Mouse (Mus musculus): ENCODE data around the gene Anxa11.
"Not testable (repeated sequence)": the region's sequence is repeated elsewhere in the genome, so short reads cannot be mapped to it uniquely, and the experiment has no call there.

The Anxa11 gene

GRCm38 (mm10) chr14:25868706-25869105, 26.8 kb downstream of the Anxa11 start:
- DNase-seq (ENCODE audit: low read depth, low spot score): no peak

- DNase-seq (ENCODE audit: low read depth, low spot score): no peak
Measured at GRCm38 (mm10) chr14:25869135-25869878, 27.4 kb downstream of the Anxa11 start.

- no peak for DNase-seq (ENCODE audit: low read depth, low spot score)
Measured at GRCm38 (mm10) chr14:25872461-25873415, 30.8 kb downstream of the Anxa11 start.

- DNase-seq (ENCODE audit: low read depth, low spot score): not testable (repeated sequence)
Measured at GRCm38 (mm10) chr14:25876640-25877039, 34.7 kb downstream of the Anxa11 start.

GRCm38 (mm10) chr14:25881769-25882168, 39.8 kb downstream of the Anxa11 start:
- not testable (repeated sequence) for DNase-seq (ENCODE audit: low read depth, low spot score)

GRCm38 (mm10) chr14:25885886-25886285, 43.9 kb downstream of the Anxa11 start:
- DNase-seq (ENCODE audit: low read depth, low spot score): not testable (repeated sequence)

- not testable (repeated sequence) for DNase-seq (ENCODE audit: low read depth, low spot score)
Measured at GRCm38 (mm10) chr14:25894566-25894965, 52.6 kb downstream of the Anxa11 start.

GRCm38 (mm10) chr14:25895686-25896085, 53.7 kb downstream of the Anxa11 start:
- not testable (repeated sequence) for DNase-seq (ENCODE audit: low read depth, low spot score)

- DNase-seq (ENCODE audit: low read depth, low spot score): not testable (repeated sequence)
Measured at GRCm38 (mm10) chr14:25903000-25903399, 61.0 kb downstream of the Anxa11 start, which contains the start of gene Plac9a. Gene Plac9a, minus strand, starts transcription at chr14:25903100.

GRCm38 (mm10) chr14:25905243-25905642, 63.3 kb downstream of the Anxa11 start:
- not testable (repeated sequence) for DNase-seq (ENCODE audit: low read depth, low spot score)

- not testable (repeated sequence) for DNase-seq (ENCODE audit: low read depth, low spot score)
Measured at GRCm38 (mm10) chr14:25907272-25907671, 65.3 kb downstream of the Anxa11 start.

- not testable (repeated sequence) for DNase-seq (ENCODE audit: low read depth, low spot score)
Measured at GRCm38 (mm10) chr14:25908976-25909375, 67.0 kb downstream of the Anxa11 start.

- DNase-seq (ENCODE audit: low read depth, low spot score): not testable (repeated sequence)
Measured at GRCm38 (mm10) chr14:25918427-25919170, 76.6 kb downstream of the Anxa11 start.

- DNase-seq (ENCODE audit: low read depth, low spot score): not testable (repeated sequence)
Measured at GRCm38 (mm10) chr14:25926814-25927561, 85.0 kb downstream of the Anxa11 start.

- DNase-seq (ENCODE audit: low read depth, low spot score): not testable (repeated sequence)
Measured at GRCm38 (mm10) chr14:25927562-25927881, 85.6 kb downstream of the Anxa11 start, which contains the start of gene Tmem254a. Gene Tmem254a, minus strand, starts transcription at chr14:25927672.

Measured in forelimb bud, embryonic 11.5 days (tissue).